Mouse (Mus musculus) CH12.LX (cell line): ENCODE data around the gene Il2ra. TPM values are rescaled to one million over a fixed set of nuclear protein-coding genes. Genes with fewer than 3 reads are reported as not detected.

Experiments used
- DNase-seq: peaks from one replicate; pipeline ENCODE4 v3.0.0-alpha.2; 2013; ENCODE audit errors: extremely low read depth
- H3K27ac ChIP-seq: 2 replicates; pipeline ENCODE4 v1.5.1; 2012; ENCODE audit warnings: low read depth, mild to moderate bottlenecking, control low read depth, moderate library complexity; ENCODE audit not compliant: insufficient read depth
- H3K27me3 ChIP-seq: replicated peaks from 2 replicates; pipeline ENCODE3; 2012; ENCODE audit warnings: inconsistent platforms
- H3K36me3 ChIP-seq, 2 experiments: replicated peaks in 1 of 2; 2 replicates each; pipeline versions ENCODE3 to v1.6.1; 2012; ENCODE audit warnings: inconsistent platforms in 1 of 2, low read length in 1 of 2, mild to moderate bottlenecking in 1 of 2, mixed read lengths in 1 of 2, moderate library complexity in 1 of 2; ENCODE audit not compliant: control insufficient read depth in 1 of 2, insufficient read depth in 1 of 2
- H3K4me1 ChIP-seq, 2 experiments: 2 replicates each; pipeline ENCODE4 v1.6.1; 2012; ENCODE audit warnings: inconsistent platforms in 1 of 2, moderate library complexity in 1 of 2; ENCODE audit not compliant: insufficient read depth in 2 of 2, control insufficient read depth in 1 of 2
- H3K4me2 ChIP-seq: 2 replicates; pipeline ENCODE4 v1.6.1; 2012; ENCODE audit warnings: low read depth, mild to moderate bottlenecking, control low read depth; ENCODE audit not compliant: poor library complexity, insufficient read depth, severe bottlenecking
- H3K4me3 ChIP-seq, 3 experiments: fragments of 150-350 bp in 1 of 3; sonication (generic) in 1 of 3; replicated peaks in 1 of 3; 2 replicates each; pipeline versions ENCODE3 to v1.5.1; 2011 to 2012; ENCODE audit warnings: low read depth in 2 of 3, low read length in 2 of 3, mild to moderate bottlenecking in 2 of 3, moderate library complexity in 2 of 3, control low read depth in 1 of 3, improper control_type of control experiment in 1 of 3, inconsistent platforms in 1 of 3, mixed read lengths in 1 of 3; ENCODE audit not compliant: poor library complexity in 1 of 3
- H3K79me2 ChIP-seq: replicated peaks from 2 replicates; pipeline ENCODE4 v1.6.1; 2012; ENCODE audit warnings: mild to moderate bottlenecking, moderate library complexity; ENCODE audit not compliant: control insufficient read depth, poor library complexity, insufficient read depth, severe bottlenecking; ENCODE audit errors: extremely low read depth
- H3K9ac ChIP-seq: 2 replicates; pipeline ENCODE4 v1.6.1; 2012; ENCODE audit warnings: low read depth, mild to moderate bottlenecking, control low read depth, moderate library complexity; ENCODE audit not compliant: insufficient read depth
- H3K9me3 ChIP-seq: replicated peaks from 2 replicates; pipeline ENCODE3; 2012; ENCODE audit warnings: low read length, inconsistent platforms, mixed read lengths
- BHLHE40 ChIP-seq: IDR thresholded peaks from 2 replicates; pipeline ENCODE4 v1.6.1; 2011; ENCODE audit warnings: mild to moderate bottlenecking, low read depth, low read length, improper control_type of control experiment
- CHD1 ChIP-seq: IDR thresholded peaks from 2 replicates; pipeline ENCODE4 v1.6.1; 2012; ENCODE audit warnings: low read depth, low read length, improper control_type of control experiment, inconsistent platforms
- CHD2 ChIP-seq: IDR thresholded peaks from 2 replicates; pipeline ENCODE4 v1.6.1; 2011; ENCODE audit warnings: low read length, improper control_type of control experiment
- CTCF ChIP-seq, 2 experiments: IDR thresholded peaks in 1 of 2; conservative IDR thresholded peaks in 1 of 2; 2 replicates each; pipeline ENCODE4 v1.5.1; 2011 to 2012; ENCODE audit warnings: low read depth in 2 of 2, low read length in 2 of 2, improper control_type of control experiment in 1 of 2, inconsistent platforms in 1 of 2, mild to moderate bottlenecking in 1 of 2, moderate library complexity in 1 of 2
- EP300 ChIP-seq: IDR thresholded peaks from 2 replicates; pipeline ENCODE4 v1.6.1; 2011; ENCODE audit warnings: low read length, improper control_type of control experiment
- GABPA ChIP-seq: IDR thresholded peaks from 2 replicates; pipeline ENCODE4 v1.6.1; 2012; ENCODE audit warnings: low read depth, low read length, improper control_type of control experiment, inconsistent platforms; ENCODE audit not compliant: insufficient replicate concordance
- IRF4 ChIP-seq: IDR thresholded peaks from 2 replicates; pipeline ENCODE4 v1.6.1; 2014; ENCODE audit warnings: low read depth, mild to moderate bottlenecking, inconsistent platforms, low read length, improper control_type of control experiment
- MAFK ChIP-seq: IDR thresholded peaks from 2 replicates; pipeline ENCODE4 v1.6.1; 2011; ENCODE audit warnings: low read length, improper control_type of control experiment; ENCODE audit not compliant: insufficient replicate concordance
- MAX ChIP-seq: IDR thresholded peaks from 2 replicates; pipeline ENCODE4 v1.6.1; 2011; ENCODE audit warnings: low read length, improper control_type of control experiment
- MAZ ChIP-seq: IDR thresholded peaks from 2 replicates; pipeline ENCODE4 v1.6.1; 2012; ENCODE audit warnings: low read depth, mild to moderate bottlenecking, inconsistent platforms, low read length, improper control_type of control experiment, moderate library complexity
- MXI1 ChIP-seq: IDR thresholded peaks from 2 replicates; pipeline ENCODE4 v1.6.1; 2011; ENCODE audit warnings: mild to moderate bottlenecking, low read depth, low read length, improper control_type of control experiment
- MYC ChIP-seq: IDR thresholded peaks from 2 replicates; pipeline ENCODE4 v1.6.1; 2011; ENCODE audit warnings: low read depth, mild to moderate bottlenecking, improper control_type of control experiment, low read length
- NELFE ChIP-seq: IDR thresholded peaks from 2 replicates; pipeline ENCODE4 v1.6.1; 2011; ENCODE audit warnings: low read depth, low read length, improper control_type of control experiment
- NRF1 ChIP-seq: IDR thresholded peaks from 2 replicates; pipeline ENCODE4 v1.6.1; 2014; ENCODE audit warnings: low read depth, mild to moderate bottlenecking, inconsistent platforms, low read length, improper control_type of control experiment, moderate library complexity
- PAX5 ChIP-seq: IDR thresholded peaks from 2 replicates; pipeline ENCODE4 v1.6.1; 2012; ENCODE audit warnings: low read length, inconsistent platforms, mixed read lengths
- POLR2A ChIP-seq: IDR thresholded peaks from 2 replicates; pipeline ENCODE4 v1.6.1; 2011; ENCODE audit warnings: low read depth, mild to moderate bottlenecking, improper control_type of control experiment, low read length
- RAD21 ChIP-seq: IDR thresholded peaks from 2 replicates; pipeline ENCODE4 v1.6.1; 2011; ENCODE audit warnings: low read depth, mild to moderate bottlenecking, low read length, improper control_type of control experiment, moderate library complexity
- RCOR1 ChIP-seq: conservative IDR thresholded peaks from 2 replicates; pipeline ENCODE4 v1.6.1; 2012; ENCODE audit warnings: low read depth, mild to moderate bottlenecking, inconsistent platforms, low read length, improper control_type of control experiment
- TBP ChIP-seq: conservative IDR thresholded peaks from 2 replicates; pipeline ENCODE4 v1.6.1; 2011; ENCODE audit warnings: low read depth, low read length, improper control_type of control experiment
- UBTF ChIP-seq: IDR thresholded peaks from 2 replicates; pipeline ENCODE4 v1.6.1; 2012; ENCODE audit warnings: low read depth, mild to moderate bottlenecking, inconsistent platforms, low read length, improper control_type of control experiment, moderate library complexity
- USF1 ChIP-seq: IDR thresholded peaks from 2 replicates; pipeline ENCODE4 v1.6.1; 2014; ENCODE audit warnings: low read depth, mild to moderate bottlenecking, inconsistent platforms, low read length, improper control_type of control experiment
- USF2 ChIP-seq: conservative IDR thresholded peaks from 2 replicates; pipeline ENCODE4 v1.6.1; 2011; ENCODE audit warnings: low read depth, low read length, improper control_type of control experiment
- ZC3H11A ChIP-seq: IDR thresholded peaks from 2 replicates; pipeline ENCODE4 v1.6.1; 2012; ENCODE audit warnings: low read depth, mild to moderate bottlenecking, inconsistent platforms, low read length, improper control_type of control experiment
- ZMIZ1 ChIP-seq: IDR thresholded peaks from 2 replicates; pipeline ENCODE4 v1.6.1; 2012; ENCODE audit warnings: low read depth, mild to moderate bottlenecking, inconsistent platforms, low read length, improper control_type of control experiment
- dilution Hi-C: fragments of 300-500 bp; cut with MboI; formaldehyde crosslinking; loops from 2 replicates; pipeline ENCODE4 v1.14.3; 2020; ENCODE audit warnings: low sequenced_read_pairs; ENCODE audit not compliant: extremely low pct_unique_long_range_greater_than_20kb, extremely low pct_ligation_motif_present
- in situ Hi-C: fragments of 300-500 bp; cut with MboI; formaldehyde crosslinking; loops from 3 replicates; pipeline ENCODE4 v1.14.3; 2019; ENCODE audit warnings: low sequenced_read_pairs, low pct_ligation_motif_present, low pct_unique_long_range_greater_than_20kb, mixed read lengths
- polyA plus RNA-seq: library from polyadenylated mRNA; unstranded; fragments of >175 nt; gene quantifications from 2 replicates; pipeline ENCODE4 v1.2.1, GENCODE M21; 2012; ENCODE audit warnings: low read depth; ENCODE audit not compliant: insufficient read length
- total RNA-seq, 2 experiments: library from RNA; depleted of rRNA; stranded (reverse); fragments of 300-350 nt in 1 of 2; fragments of >200 nt in 1 of 2; gene quantifications; 2 replicates each; pipeline ENCODE4 v1.2.3; 2012 to 2014

Gene Il2ra
- total and polyA plus RNA-seq, 3 experiments = 6.0 to 8.8 (median 6.3) TPM

DNA sequence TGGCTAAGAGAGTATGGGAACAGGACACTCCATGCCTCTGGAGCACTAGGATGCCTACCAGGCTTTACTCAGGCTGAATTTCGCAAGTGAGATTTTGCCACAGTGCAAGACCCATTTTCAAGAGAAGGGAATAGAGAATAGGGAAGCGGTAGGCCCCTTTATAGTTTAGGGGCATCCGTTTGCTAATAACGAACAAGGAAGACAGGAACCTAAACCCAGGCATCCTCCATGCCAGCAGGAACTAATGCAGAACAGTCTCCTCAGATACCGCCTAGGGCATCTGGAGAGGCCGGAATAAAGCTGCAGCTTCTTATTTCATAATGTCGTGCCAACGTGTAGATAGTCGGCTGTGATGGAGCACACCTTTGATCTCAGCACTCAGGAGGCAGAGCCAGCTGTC is 80.0 kb downstream of the Il2ra start:
- no peak overlapping the region for H3K4me2 ChIP-seq
- dilution Hi-C loops (no loop called here), in situ Hi-C loops (loop anchor here (25.0 kb wide), 1 partner anchor 385 kb away; no protein-coding TSS in a partner anchor)
- H3K27ac ChIP-seq = no peak overlapping the region
- no peak overlapping the region for H3K9ac ChIP-seq
- no peaks in the 10 kb centered on the region for H3K27me3 ChIP-seq
- H3K79me2 ChIP-seq = no peaks in the 10 kb centered on the region
- no peak for DNase-seq
- no peak overlapping the region for H3K4me3 ChIP-seq
- peaks cover 51 to 88% of the 10 kb centered on the region in 2 experiments for H3K36me3 ChIP-seq
- TF ChIP-seq CTCF (conservative IDR thresholded peaks at IDR 0.05 in 1 of 2, IDR thresholded peaks at IDR 0.05 in 1 of 2; ENCODE audit: low read depth in 2 of 2, low read length in 2 of 2) (no peak), ZC3H11A (no peak), PAX5 (no peak), MAFK (no peak), RAD21 (no peak), EP300 (no peak), USF2 (no peak), IRF4 (no peak), NRF1 (no peak), NELFE (no peak), ZMIZ1 (no peak), TBP (no peak), POLR2A (no peak), CHD2 (no peak), UBTF (no peak), MAZ (no peak), MXI1 (no peak), MYC (no peak), MAX (no peak)
- H3K9me3 ChIP-seq = no peaks in the 10 kb centered on the region
- no peaks in the 10 kb centered on the region for H3K4me1 ChIP-seq

DNA sequence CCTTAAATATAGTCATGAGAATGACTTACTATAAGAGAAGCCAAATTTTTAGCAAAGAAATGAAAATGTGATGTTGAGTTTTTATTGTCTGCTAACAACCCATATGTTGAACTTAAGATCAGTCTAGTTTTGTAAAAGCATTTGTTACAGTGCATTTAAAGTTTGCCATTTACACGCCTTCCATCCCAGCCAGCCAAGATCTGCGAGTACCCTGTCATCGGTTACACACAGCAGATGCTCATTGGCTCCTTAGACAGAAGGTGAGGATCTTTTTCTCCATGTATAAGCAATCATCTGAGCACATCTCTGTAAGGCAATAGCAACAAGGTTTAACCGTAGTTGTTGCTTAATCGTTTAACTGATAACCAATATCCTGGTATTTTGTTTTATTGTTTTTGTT is 85.0 kb downstream of the Il2ra start:
- H3K27me3 ChIP-seq = no peaks in the 10 kb centered on the region
- H3K9ac ChIP-seq = no peak overlapping the region
- H3K36me3 ChIP-seq = peaks cover 26 to 70% of the 10 kb centered on the region in 2 experiments
- TF ChIP-seq USF1 (no peak), MAZ (no peak), CHD2 (no peak), IRF4 (no peak), USF2 (no peak), UBTF (no peak), BHLHE40 (no peak), CHD1 (no peak), CTCF (conservative IDR thresholded peaks at IDR 0.05 in 1 of 2, IDR thresholded peaks at IDR 0.05 in 1 of 2; ENCODE audit: low read depth in 2 of 2, low read length in 2 of 2) (no peak), GABPA (no peak), RCOR1 (no peak)
- TF ChIP-seq, all 38 proteins: peak for 0
- no peak overlapping the region for H3K4me3 ChIP-seq
- H3K27ac ChIP-seq = no peak overlapping the region
- in situ Hi-C loops (no loop called here), dilution Hi-C loops (no loop called here)
- H3K4me2 ChIP-seq = no peak overlapping the region
- no peaks in the 10 kb centered on the region for H3K9me3 ChIP-seq
- no peaks in the 10 kb centered on the region for H3K4me1 ChIP-seq
- no peak for DNase-seq
- H3K79me2 ChIP-seq = no peaks in the 10 kb centered on the region
